Mouse (Mus musculus) liver, adult 2 months (tissue): Measurements from ENCODE around the gene Pde6c. TPM values are rescaled to one million over a fixed set of nuclear protein-coding genes. Genes with fewer than 3 reads are reported as not detected.
A peak's percentile ranks its signal among the peaks of the same experiment; 100 is the strongest.

Experiments used
- DNase-seq: peaks from one replicate; pipeline ENCODE4 v3.0.0-alpha.2; 2011; ENCODE audit warnings: low read depth, low spot score; ENCODE audit errors: extremely low read depth
- H3K27ac ChIP-seq: fragments of 200-500 bp; replicated peaks from 2 replicates; pipeline ENCODE4 v1.5.1; 2012; ENCODE audit warnings: low read depth, mild to moderate bottlenecking, control low read depth, inconsistent platforms, low read length; ENCODE audit not compliant: insufficient read depth
- H3K27me3 ChIP-seq: fragments of 200-500 bp; 2 replicates; pipeline ENCODE4 v1.6.1; 2012; ENCODE audit warnings: mild to moderate bottlenecking, moderate library complexity, low read length, inconsistent platforms; ENCODE audit not compliant: control insufficient read depth, insufficient read depth
- H3K36me3 ChIP-seq: fragments of 200-500 bp; 2 replicates; pipeline ENCODE4 v1.6.1; 2012; ENCODE audit warnings: low read length, inconsistent platforms; ENCODE audit not compliant: control insufficient read depth, insufficient read depth
- H3K4me1 ChIP-seq: fragments of 200-500 bp; 2 replicates; pipeline ENCODE4 v1.6.1; 2011; ENCODE audit warnings: low read length; ENCODE audit not compliant: control insufficient read depth, insufficient read depth
- H3K4me3 ChIP-seq: fragments of 200-500 bp; 2 replicates; pipeline ENCODE4 v1.5.1; 2011; ENCODE audit warnings: low read depth, mild to moderate bottlenecking, control low read depth, low read length, moderate library complexity; ENCODE audit not compliant: insufficient read depth
- H3K79me2 ChIP-seq: fragments of 200-500 bp; 2 replicates; pipeline ENCODE4 v1.6.1; 2012; ENCODE audit warnings: inconsistent platforms, mild to moderate bottlenecking, low read length, moderate library complexity; ENCODE audit not compliant: control insufficient read depth, insufficient read depth
- H3K9ac ChIP-seq: fragments of 200-500 bp; 2 replicates; pipeline ENCODE4 v1.6.1; 2012; ENCODE audit warnings: low read depth, mild to moderate bottlenecking, control low read depth, inconsistent platforms, low read length
- CTCF ChIP-seq: fragments of 200-500 bp; IDR thresholded peaks from 2 replicates; pipeline ENCODE4 v1.5.1; 2011; ENCODE audit warnings: low read depth, low read length, control low read depth
- POLR2A ChIP-seq: fragments of 200-500 bp; IDR thresholded peaks from 2 replicates; pipeline ENCODE4 v1.6.1; 2011; ENCODE audit warnings: low read length, control low read depth; ENCODE audit not compliant: insufficient read depth; ENCODE audit errors: extremely low read depth
- WGBS: fragments of 180-500 bp; shearing (Covaris S2); methylation state at CpG from one replicate; pipeline ENCODE4 v1.1.7; 2018; 5-methylcytosine and 5-hydroxymethylcytosine counted together
- polyA plus RNA-seq: library from polyadenylated mRNA; depleted of rRNA; stranded (reverse); fragments of >200 nt; gene quantifications from 2 replicates; pipeline ENCODE4 v1.2.3, GENCODE M21; 2012
- total RNA-seq: library from RNA; depleted of rRNA; stranded (reverse); fragments of >200 nt; gene quantifications from 2 replicates; pipeline ENCODE4 v1.2.3, GENCODE M21; 2014

The Pde6c gene
- total and polyA plus RNA-seq, 2 experiments = 0.09 to 2.1 TPM

GRCm38 (mm10) chr19:38223356-38223904 lies 90.8 kb downstream of the Pde6c start:
- Histone ChIP-seq H3K9ac (peak overlapping the region; percentile 72), H3K27ac (peak overlapping the region; percentile 66), H3K27me3 (no peaks in the 10 kb centered on the region), H3K4me1 (peaks cover 2% of the 10 kb centered on the region; the same call in 1 of the 2 replicates), H3K79me2 (no peaks in the 10 kb centered on the region; the same call in 1 of the 2 replicates), H3K4me3 (peak overlapping the region; percentile 71), H3K36me3 (peaks cover 7% of the 10 kb centered on the region; the same call in 1 of the 2 replicates)
- WGBS = 4% methylated on average over 12 of the region's 12 CpGs
- no peak for DNase-seq
- TF ChIP-seq CTCF = no peak
- TF ChIP-seq POLR2A = no peak

- peak within 1 kb of the TSS; percentile 66 for H3K27ac ChIP-seq
- TF ChIP-seq POLR2A (no peak), CTCF (peak; percentile 48)
- no peaks in the 10 kb centered on the region; the same call in 1 of the 2 replicates for H3K79me2 ChIP-seq
- peaks cover 2% of the 10 kb centered on the region; the same call in 1 of the 2 replicates for H3K4me1 ChIP-seq
- H3K9ac ChIP-seq = peak within 1 kb of the TSS; percentile 72
- WGBS = under 1% methylated on average over 49 of the region's 49 CpGs
- no peaks in the 10 kb centered on the region for H3K27me3 ChIP-seq
- peak within 1 kb of the TSS; percentile 71 for H3K4me3 ChIP-seq
- H3K36me3 ChIP-seq = peaks cover 5% of the 10 kb centered on the region; the same call in 1 of the 2 replicates
- DNase-seq = peak; percentile 77
Measured at GRCm38 (mm10) chr19:38223905-38224684, 91.5 kb downstream of the Pde6c start, which contains the start of gene Fra10ac1. TSS of gene Fra10ac1 (minus strand) at chr19:38224156.

- no peak for DNase-seq
- Histone ChIP-seq H3K36me3 (peaks cover 2% of the 10 kb centered on the region; the same call in 1 of the 2 replicates), H3K9ac (no peak overlapping the region), H3K4me3 (no peak overlapping the region; the same call in 1 of the 2 replicates), H3K4me1 (peaks cover 2% of the 10 kb centered on the region; the same call in 1 of the 2 replicates), H3K27me3 (no peaks in the 10 kb centered on the region), H3K79me2 (no peaks in the 10 kb centered on the region; the same call in 1 of the 2 replicates), H3K27ac (no peak overlapping the region)
- no peak for TF ChIP-seq POLR2A
- no peak for TF ChIP-seq CTCF
- WGBS = 24% methylated on average over 9 of the region's 9 CpGs
Measured at GRCm38 (mm10) chr19:38224685-38225060, 92.1 kb downstream of the Pde6c start.

- no peak overlapping the region for H3K4me3 ChIP-seq
- no peak for DNase-seq
- H3K27ac ChIP-seq = no peak overlapping the region
- no peaks in the 10 kb centered on the region for H3K4me1 ChIP-seq
- no peaks in the 10 kb centered on the region for H3K79me2 ChIP-seq
- H3K36me3 ChIP-seq = no peaks in the 10 kb centered on the region
- TF ChIP-seq CTCF (peak; percentile 26; the same call in 1 of the 2 replicates), POLR2A (no peak)
- 51% methylated on average over 2 of the region's 2 CpGs for WGBS
- no peak overlapping the region for H3K9ac ChIP-seq
- no peaks in the 10 kb centered on the region for H3K27me3 ChIP-seq
Measured at GRCm38 (mm10) chr19:38228699-38229098, 96.1 kb downstream of the Pde6c start.

- Histone ChIP-seq H3K79me2 (no peaks in the 10 kb centered on the region), H3K27me3 (no peaks in the 10 kb centered on the region), H3K4me3 (no peak overlapping the region), H3K4me1 (no peaks in the 10 kb centered on the region), H3K9ac (no peak overlapping the region), H3K36me3 (no peaks in the 10 kb centered on the region), H3K27ac (no peak overlapping the region)
- TF ChIP-seq POLR2A (no peak), CTCF (no peak)
- WGBS = 33% methylated on average over 8 of the region's 8 CpGs
- DNase-seq = peak; percentile 41
Measured at GRCm38 (mm10) chr19:38232087-38232486, 99.5 kb downstream of the Pde6c start.
